Mouse (Mus musculus) intestine, postnatal 0 days (tissue): ENCODE data around the gene Nub1. TPM values are rescaled to one million over a fixed set of nuclear protein-coding genes. Genes with fewer than 3 reads are reported as not detected.

ENCODE experiments used
- ATAC-seq: fragments of 200-750 bp; cut with Nextera tagmentation; 2 replicates; pipeline ENCODE4 v1.8.0; 2017; ENCODE audit warnings: mild to moderate bottlenecking, moderate TSS enrichment, moderate library complexity
- H3K27ac ChIP-seq: fragments of 300-500 bp; sonication (generic); 2 replicates; pipeline ENCODE4 v1.5.1; 2014; ENCODE audit warnings: mild to moderate bottlenecking, low read depth, low read length, moderate library complexity
- H3K27me3 ChIP-seq: fragments of 300-500 bp; sonication (generic); replicated peaks from 2 replicates; pipeline ENCODE4 v1.6.1; 2014; ENCODE audit warnings: low read length, mixed read lengths; ENCODE audit not compliant: control insufficient read depth, insufficient read depth
- H3K36me3 ChIP-seq: fragments of 300-500 bp; sonication (generic); 2 replicates; pipeline ENCODE4 v1.6.1; 2014; ENCODE audit warnings: mild to moderate bottlenecking, moderate library complexity; ENCODE audit not compliant: control insufficient read depth, insufficient read depth
- H3K4me1 ChIP-seq: fragments of 300-500 bp; sonication (generic); replicated peaks from 2 replicates; pipeline ENCODE4 v1.6.1; 2014; ENCODE audit warnings: antibody characterized with exemption, low read length, mixed read lengths; ENCODE audit not compliant: control insufficient read depth, insufficient read depth
- H3K4me2 ChIP-seq: fragments of 300-500 bp; sonication (generic); replicated peaks from 2 replicates; pipeline ENCODE4 v1.6.1; 2014; ENCODE audit warnings: low read depth, mild to moderate bottlenecking, moderate library complexity
- H3K4me3 ChIP-seq: fragments of 300-500 bp; sonication (generic); 2 replicates; pipeline ENCODE4 v1.5.1; 2014; ENCODE audit warnings: low read depth, low read length
- H3K9ac ChIP-seq: fragments of 300-500 bp; sonication (generic); 2 replicates; pipeline ENCODE4 v1.6.1; 2014; ENCODE audit warnings: mild to moderate bottlenecking, low read depth, low read length
- H3K9me3 ChIP-seq: fragments of 300-500 bp; sonication (generic); 2 replicates; pipeline ENCODE4 v1.6.1; 2016; ENCODE audit warnings: mixed run types; ENCODE audit not compliant: control insufficient read depth
- CTCF ChIP-seq: sonication (generic); IDR thresholded peaks from 2 replicates; pipeline ENCODE4 v1.5.1; 2016; ENCODE audit warnings: low read depth, mild to moderate bottlenecking, control low read depth, antibody characterized with exemption, moderate library complexity
- WGBS: fragments of 180-500 bp; shearing (Covaris S2); extraction: QIAGEN DNeasy Blood & Tissue Kit; methylation state at CpG from one replicate; pipeline ENCODE4 v1.1.7; 2014; 5-methylcytosine and 5-hydroxymethylcytosine counted together
- polyA plus RNA-seq: library from polyadenylated mRNA; unstranded; fragments of >200 nt; fragmentation: Nextera tagmentation; extraction: Ambion mirVana; gene quantifications from 2 replicates; pipeline ENCODE4 v1.2.1, GENCODE M21; 2015

The Nub1 gene
- polyA plus RNA-seq, 1 experiment from 2014 or later, result 18.0 TPM

DNA sequence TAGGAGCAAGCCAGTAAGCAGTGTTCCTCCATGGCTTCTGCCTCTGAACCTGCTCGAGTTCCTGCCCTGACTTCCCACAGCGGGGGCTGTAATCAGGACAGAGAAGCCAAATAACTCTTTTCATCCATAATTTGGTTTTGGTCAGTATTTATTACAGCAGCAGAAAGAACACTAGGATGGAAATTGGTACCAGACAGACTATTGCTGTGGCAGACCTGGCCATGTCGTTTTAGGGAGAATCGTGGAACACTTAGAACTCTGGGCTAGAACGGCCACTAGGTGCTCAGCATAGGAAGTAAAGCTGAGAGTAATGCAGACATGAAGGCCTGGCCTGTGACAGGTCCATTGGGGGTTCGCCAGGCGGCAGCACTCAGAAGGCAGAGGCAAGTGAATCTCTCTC lies 35.6 kb upstream of the Nub1 start:
- Histone ChIP-seq H3K4me3 (no peak overlapping the region), H3K27ac (no peak overlapping the region), H3K36me3 (no peaks in the 10 kb centered on the region), H3K27me3 (peaks cover 5% of the 10 kb centered on the region; the same call in 1 of the 2 replicates), H3K9me3 (no peaks in the 10 kb centered on the region), H3K9ac (no peak overlapping the region), H3K4me1 (no peaks in the 10 kb centered on the region), H3K4me2 (no peak overlapping the region)
- TF ChIP-seq CTCF, result no peak
- no peak for ATAC-seq
- 74% methylated on average over 7 of the region's 7 CpGs for WGBS

DNA sequence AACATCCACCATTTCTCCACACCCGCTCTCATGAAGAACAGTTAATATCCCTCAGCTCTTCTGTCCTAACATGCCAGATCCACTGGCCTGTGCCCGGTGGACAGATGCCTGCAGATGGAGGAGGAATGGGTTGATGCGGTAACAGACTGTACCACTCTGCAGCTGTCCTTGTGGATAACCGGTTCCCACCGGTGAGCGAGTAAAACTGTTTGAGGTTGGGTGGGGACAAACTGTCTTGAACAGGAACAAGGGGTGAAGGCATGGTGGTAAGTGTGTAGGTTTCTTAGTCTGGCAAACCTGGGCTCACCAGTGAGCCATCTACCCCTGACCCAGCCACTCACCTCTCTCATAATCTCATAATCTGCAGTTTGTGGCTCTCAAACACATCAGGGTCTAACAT lies 34.0 kb upstream of the Nub1 start:
- WGBS, result 87% methylated on average over 6 of the region's 6 CpGs
- H3K27ac ChIP-seq, result no peak overlapping the region
- ATAC-seq, result no peak
- H3K4me2 ChIP-seq, result no peak overlapping the region
- no peak for TF ChIP-seq CTCF
- no peaks in the 10 kb centered on the region for H3K4me1 ChIP-seq
- H3K9ac ChIP-seq, result no peak overlapping the region
- no peaks in the 10 kb centered on the region for H3K9me3 ChIP-seq
- H3K36me3 ChIP-seq, result no peaks in the 10 kb centered on the region
- no peak overlapping the region for H3K4me3 ChIP-seq
- H3K27me3 ChIP-seq, result peaks cover 5% of the 10 kb centered on the region; the same call in 1 of the 2 replicates

DNA sequence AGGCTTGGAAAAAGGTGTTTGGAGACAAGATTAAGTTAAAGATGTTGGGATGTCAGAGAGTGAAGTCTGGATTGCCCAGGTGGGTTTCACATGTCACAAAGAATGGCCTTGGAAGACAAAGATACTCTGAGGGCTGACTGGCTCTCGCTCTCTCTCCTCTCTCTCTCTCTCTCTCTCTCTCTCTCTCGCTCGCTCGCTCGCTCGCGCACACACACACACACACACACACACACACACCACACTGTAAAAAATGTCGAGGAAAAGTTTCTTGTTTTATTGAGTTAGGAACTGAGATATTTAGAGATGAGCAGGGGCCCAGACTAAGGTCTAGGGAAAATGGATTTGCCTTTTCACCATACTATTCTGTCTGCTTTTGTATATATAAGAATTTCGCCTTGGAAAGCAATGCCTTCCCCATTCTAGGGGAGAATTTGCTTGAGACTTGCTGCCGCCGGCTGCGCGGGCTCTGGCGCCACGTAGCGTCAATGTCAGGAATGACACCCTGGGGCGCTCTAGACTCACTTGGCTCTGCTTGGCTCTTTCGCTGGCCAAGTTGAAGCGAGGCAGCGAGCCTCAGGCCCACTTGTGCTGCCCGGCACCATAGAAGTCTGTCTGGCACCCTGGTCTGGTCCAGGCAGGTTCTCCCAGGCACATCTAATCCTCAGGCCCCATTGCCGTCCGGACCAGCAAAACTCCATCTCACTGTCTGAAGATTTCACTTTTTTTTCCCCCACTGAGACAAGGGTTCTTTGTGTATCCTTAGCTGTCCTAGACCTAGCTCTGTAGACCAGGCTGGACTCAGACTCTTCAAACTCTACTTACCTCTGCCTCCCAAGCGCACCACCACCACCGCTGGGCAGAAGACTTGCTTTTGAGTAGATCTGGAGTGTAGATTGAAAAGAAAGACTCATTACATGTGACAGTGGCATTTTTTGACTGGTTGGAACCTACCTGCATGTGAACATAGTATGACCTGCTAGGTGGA lies 33.3 kb upstream of the Nub1 start:
- 25% methylated on average over 25 of the region's 25 CpGs for WGBS
- H3K27ac ChIP-seq, result no peak overlapping the region
- TF ChIP-seq CTCF, result peak; percentile 97
- H3K9me3 ChIP-seq, result no peaks in the 10 kb centered on the region
- ATAC-seq, result no peak
- H3K9ac ChIP-seq, result no peak overlapping the region
- H3K4me3 ChIP-seq, result no peak overlapping the region
- no peaks in the 10 kb centered on the region for H3K4me1 ChIP-seq
- peak overlapping the region; percentile 21; the same call in 1 of the 2 replicates for H3K4me2 ChIP-seq
- H3K36me3 ChIP-seq, result no peaks in the 10 kb centered on the region
- peaks cover 5% of the 10 kb centered on the region; the same call in 1 of the 2 replicates for H3K27me3 ChIP-seq

GRCm38 (mm10) chr5:24652780-24653179 lies 32.6 kb upstream of the Nub1 start:
- WGBS, result 71% methylated on average over 5 of the region's 5 CpGs
- TF ChIP-seq CTCF, result no peak
- Histone ChIP-seq H3K27me3 (peaks cover 5% of the 10 kb centered on the region; the same call in 1 of the 2 replicates), H3K9me3 (no peaks in the 10 kb centered on the region), H3K9ac (no peak overlapping the region), H3K27ac (no peak overlapping the region), H3K4me2 (no peak overlapping the region), H3K4me3 (no peak overlapping the region), H3K4me1 (no peaks in the 10 kb centered on the region), H3K36me3 (no peaks in the 10 kb centered on the region)
- no peak for ATAC-seq

DNA sequence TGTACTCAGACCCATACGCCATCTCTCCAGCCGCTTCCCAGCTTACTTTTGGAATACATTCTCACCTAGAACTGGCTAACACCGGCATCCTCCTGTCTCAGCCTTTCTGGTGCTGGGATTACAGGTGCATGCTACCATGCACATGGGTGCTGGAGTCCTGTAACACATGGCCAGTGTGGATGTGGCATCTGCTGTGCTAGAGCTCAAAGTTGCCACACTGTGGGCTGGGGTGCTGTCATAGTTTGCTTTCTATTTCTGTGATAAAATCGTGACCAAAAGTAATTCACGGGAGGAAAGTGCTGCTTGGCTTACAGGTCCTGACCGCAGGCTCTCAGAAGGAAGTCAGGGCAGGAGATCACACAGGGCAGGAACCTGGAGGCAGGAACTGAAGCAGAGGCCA lies 30.8 kb upstream of the Nub1 start:
- H3K27me3 ChIP-seq, result peaks cover 5% of the 10 kb centered on the region; the same call in 1 of the 2 replicates
- no peak for ATAC-seq
- H3K36me3 ChIP-seq, result no peaks in the 10 kb centered on the region
- H3K4me2 ChIP-seq, result no peak overlapping the region
- TF ChIP-seq CTCF, result no peak
- no peak overlapping the region for H3K9ac ChIP-seq
- H3K9me3 ChIP-seq, result 0 out of 2 replicates have a peak, but pooled peaks cover 2% of the 10 kb centered on the region
- no peaks in the 10 kb centered on the region for H3K4me1 ChIP-seq
- no peak overlapping the region for H3K4me3 ChIP-seq
- H3K27ac ChIP-seq, result no peak overlapping the region
- 86% methylated on average over 6 of the region's 6 CpGs for WGBS

DNA sequence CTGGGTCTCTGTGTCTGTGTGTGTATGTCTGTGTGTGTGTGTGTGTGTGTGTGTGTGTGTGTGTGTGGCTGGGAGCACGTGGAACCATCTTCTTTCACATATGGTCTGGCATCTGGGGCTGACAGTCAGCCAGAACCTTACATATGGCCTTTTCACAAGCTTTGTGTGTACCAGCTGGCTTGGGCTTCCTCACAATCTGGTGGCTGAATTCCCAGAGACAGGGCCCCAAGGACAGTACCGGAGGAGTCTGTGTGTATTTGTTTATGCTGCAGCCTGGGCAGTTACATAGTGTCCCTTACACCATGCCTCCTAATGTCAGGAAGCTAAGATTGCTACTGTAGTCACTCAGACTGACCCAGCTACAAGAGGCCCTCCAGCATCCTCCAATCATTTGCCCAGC lies 28.2 kb upstream of the Nub1 start:
- H3K27me3 ChIP-seq, result no peaks in the 10 kb centered on the region
- H3K9ac ChIP-seq, result no peak overlapping the region
- no peak for ATAC-seq
- H3K4me3 ChIP-seq, result no peak overlapping the region
- H3K4me1 ChIP-seq, result no peaks in the 10 kb centered on the region
- TF ChIP-seq CTCF, result no peak
- no peaks in the 10 kb centered on the region for H3K36me3 ChIP-seq
- WGBS, result 51% methylated on average over 2 of the region's 2 CpGs
- no peak overlapping the region for H3K4me2 ChIP-seq
- 0 out of 2 replicates have a peak, but pooled peaks cover 2% of the 10 kb centered on the region for H3K9me3 ChIP-seq
- H3K27ac ChIP-seq, result no peak overlapping the region
